Mouse (Mus musculus) telencephalon, adult 2 months (tissue): ENCODE measurements around the gene Gm42906.

Experiments
- DNase-seq: peaks from one replicate; pipeline ENCODE4 v3.0.0-alpha.2; 2011; ENCODE audit warnings: low read depth, low spot score

The Gm42906 gene

GRCm38 (mm10) chr5:151233400-151234031 lies 194.4 kb downstream of the Gm42906 start, which contains the start of gene Stard13:
Gene Stard13, minus strand, starts transcription at chr5:151233836.
- no peak for DNase-seq

- no peak for DNase-seq
Measured at GRCm38 (mm10) chr5:151232576-151233299, 195.2 kb downstream of the Gm42906 start.

- no peak for DNase-seq
Measured at GRCm38 (mm10) chr5:151231861-151232260, 196.1 kb downstream of the Gm42906 start.

- no peak for DNase-seq
Measured at GRCm38 (mm10) chr5:151231411-151231810, 196.6 kb downstream of the Gm42906 start.

- no peak for DNase-seq
Measured at GRCm38 (mm10) chr5:151230427-151230826, 197.5 kb downstream of the Gm42906 start.

GRCm38 (mm10) chr5:151228367-151229005 lies 199.5 kb downstream of the Gm42906 start:
- no peak for DNase-seq

GRCm38 (mm10) chr5:151223696-151224366 lies 204.1 kb downstream of the Gm42906 start:
- no peak for DNase-seq

GRCm38 (mm10) chr5:151222791-151223190 lies 205.2 kb downstream of the Gm42906 start:
- no peak for DNase-seq

- DNase-seq: no peak
Measured at GRCm38 (mm10) chr5:151218689-151219115, 209.3 kb downstream of the Gm42906 start.

- no peak for DNase-seq
Measured at GRCm38 (mm10) chr5:151213097-151213496, 214.9 kb downstream of the Gm42906 start.

GRCm38 (mm10) chr5:151210869-151211268 lies 217.1 kb downstream of the Gm42906 start:
- no peak for DNase-seq

- no peak for DNase-seq
Measured at GRCm38 (mm10) chr5:151210060-151210459, 217.9 kb downstream of the Gm42906 start.

- DNase-seq: no peak
Measured at GRCm38 (mm10) chr5:151205017-151205416, 222.9 kb downstream of the Gm42906 start.

- no peak for DNase-seq
Measured at GRCm38 (mm10) chr5:151202925-151203324, 225.0 kb downstream of the Gm42906 start.

- DNase-seq: no peak
Measured at GRCm38 (mm10) chr5:151201220-151201619, 226.7 kb downstream of the Gm42906 start.

GRCm38 (mm10) chr5:151199235-151199634 lies 228.7 kb downstream of the Gm42906 start:
- DNase-seq: no peak

GRCm38 (mm10) chr5:151196603-151197272 lies 231.2 kb downstream of the Gm42906 start:
- no peak for DNase-seq

- no peak for DNase-seq
Measured at GRCm38 (mm10) chr5:151193885-151194520, 234.0 kb downstream of the Gm42906 start.

- no peak for DNase-seq
Measured at GRCm38 (mm10) chr5:151192266-151192665, 235.7 kb downstream of the Gm42906 start.

- DNase-seq: no peak
Measured at GRCm38 (mm10) chr5:151190764-151191163, 237.2 kb downstream of the Gm42906 start.

- DNase-seq: no peak
Measured at GRCm38 (mm10) chr5:151189789-151190378, 238.1 kb downstream of the Gm42906 start.
